ENCODE assay signal across 9 mouse cellular contexts in the genomic region with DNA sequence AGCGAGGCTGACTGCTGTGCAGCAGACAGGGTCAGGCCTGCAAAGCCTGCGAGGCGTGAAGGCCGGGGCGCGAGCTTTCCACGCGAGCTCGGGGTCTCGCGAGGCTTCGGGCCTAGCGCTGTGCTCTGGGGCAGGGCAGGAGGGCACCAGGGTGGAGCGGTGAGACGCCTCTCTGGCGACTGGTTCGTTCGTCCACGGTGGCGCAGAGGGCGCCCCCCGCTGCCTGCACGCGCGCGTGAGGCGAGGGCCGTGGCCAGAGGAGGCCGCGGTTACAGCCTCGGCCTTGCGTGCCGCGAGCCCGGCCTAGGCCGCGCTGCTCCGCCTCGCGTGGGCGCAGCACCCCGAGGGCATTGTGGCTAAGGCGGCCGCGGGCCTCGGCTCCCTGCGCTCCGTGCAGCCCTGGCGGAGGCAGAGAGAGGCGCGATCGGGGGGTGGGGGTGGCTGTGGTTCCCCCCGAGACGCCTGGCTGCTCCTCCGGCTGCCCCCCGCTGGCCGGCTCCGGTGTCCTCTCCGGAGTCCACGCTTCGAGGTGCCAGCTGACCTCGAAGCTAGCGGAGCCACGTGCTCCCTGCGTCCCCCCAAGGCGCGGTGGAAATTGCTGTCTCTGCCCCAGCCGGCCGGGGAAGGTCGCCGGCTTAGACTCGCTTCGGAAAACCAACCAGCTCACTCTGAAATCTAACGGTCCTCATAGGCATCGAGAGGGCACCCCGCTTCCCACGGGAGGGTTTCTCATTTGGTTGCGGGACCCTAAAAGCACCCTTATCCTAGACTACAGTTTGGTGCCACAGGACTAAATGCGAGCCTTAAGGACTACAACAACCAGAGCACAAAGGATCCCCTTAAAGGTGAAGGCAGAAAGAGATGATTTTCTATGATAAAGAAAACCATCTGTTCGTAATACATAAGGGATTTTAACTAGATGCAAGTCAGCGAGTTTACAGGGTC. TPM values are rescaled to one million over a fixed set of nuclear protein-coding genes. Genes with fewer than 3 reads are reported as not detected.
A peak's percentile ranks its signal among the peaks of the same experiment; 100 is the strongest.
DNase-seq lines count a peak whose midpoint lies in the region; ATAC-seq and TF ChIP-seq lines count a peak whose summit lies in the region.
"Had no signal": no experiment of that assay in that cellular context is flagged by ENCODE, and none has a peak within 500 bp of the region (broad histone marks: within the 10 kb centered on the region; RNA-seq: fewer than 3 reads in every experiment).

No protein-coding gene starts in this region.

- H3K4me1 ChIP-seq in limb, embryonic 12.5 days (replicated peaks) = peaks cover 26% of the 10 kb centered on the region
- 0 out of 2 replicates have a peak, but pooled peaks cover 4% of the 10 kb centered on the region for H3K4me1 ChIP-seq in stomach, postnatal 0 days (replicated peaks; ENCODE audit: control insufficient read depth, insufficient read depth)

- H3K4me2 ChIP-seq in limb, embryonic 12.5 days = peak overlapping the region; percentile 59
- peak overlapping the region; percentile 29 for H3K4me2 ChIP-seq in stomach, postnatal 0 days (replicated peaks; ENCODE audit: low read depth)

- H3K4me3 ChIP-seq in limb, embryonic 12.5 days (replicated peaks) = peak overlapping the region; percentile 33
- peak overlapping the region; percentile 24 for H3K4me3 ChIP-seq in stomach, postnatal 0 days (ENCODE audit: low read depth, low read length)

- ATAC-seq in limb, embryonic 12.5 days (ENCODE audit: insufficient number of reproducible peaks, insufficient read depth, low FRiP score, low TSS enrichment, low read depth) = no peak
- peak; percentile 38; the same call in 1 of the 2 replicates for ATAC-seq in stomach, postnatal 0 days (ENCODE audit: low FRiP score, low TSS enrichment)

- peak; percentile 34 for DNase-seq in adrenal gland, postnatal 14 days
- DNase-seq in adrenal gland, adult 2 months = no peak
- DNase-seq in lung, postnatal 10 days = peak; percentile 19
- DNase-seq in lung, postnatal 25 days (ENCODE audit: low spot score) = no peak
- no peak for DNase-seq in stomach, postnatal 0 days (ENCODE audit: low spot score)
- DNase-seq in thymus, adult 18-20 months = no peak
- DNase-seq in layer of hippocampus, postnatal 14 days (ENCODE audit: low spot score in 2 of 2) = no peak

- H3K9ac ChIP-seq in limb, embryonic 12.5 days (replicated peaks) = peak overlapping the region; percentile 31; the same call in 1 of the 2 replicates
- H3K9ac ChIP-seq in stomach, postnatal 0 days (ENCODE audit: low read length) = no peak overlapping the region

- no peak for TF ChIP-seq CTCF in stomach, postnatal 0 days (IDR thresholded peaks at IDR 0.05; ENCODE audit: low read depth)

- no peaks in the 10 kb centered on the region for H3K9me3 ChIP-seq in limb, embryonic 12.5 days
- no peaks in the 10 kb centered on the region for H3K9me3 ChIP-seq in stomach, postnatal 0 days (ENCODE audit: control insufficient read depth, low read length)

- WGBS in limb, embryonic 12.5 days = 1% methylated on average over 81 of the region's 81 CpGs
- 3% methylated on average over 44 of the region's 81 CpGs for WGBS in stomach, postnatal 0 days

- peaks cover 84% of the 10 kb centered on the region for H3K27me3 ChIP-seq in limb, embryonic 12.5 days
- peaks cover 37% of the 10 kb centered on the region for H3K27me3 ChIP-seq in stomach, postnatal 0 days (ENCODE audit: control insufficient read depth, insufficient read depth, low read length)

- no peaks in the 10 kb centered on the region for H3K36me3 ChIP-seq in limb, embryonic 12.5 days
- H3K36me3 ChIP-seq in stomach, postnatal 0 days (ENCODE audit: control insufficient read depth, insufficient read depth, low read length) = no peaks in the 10 kb centered on the region

- TF ChIP-seq EP300 in stomach, postnatal 0 days (optimal IDR thresholded peaks at IDR 0.05) = no peak

- no peak overlapping the region for H3K27ac ChIP-seq in limb, embryonic 12.5 days
- no peak overlapping the region for H3K27ac ChIP-seq in stomach, postnatal 0 days (replicated peaks)

RNA-seq across cellular contexts. Expression of a gene that starts 10.2 kb away (rescaled TPM):
- not detected in 2 replicates for total RNA-seq in adrenal gland, postnatal 14 days (2021)
- total RNA-seq in adrenal gland, adult 2 months (2021) = not detected
- not detected in 2 replicates for polyA plus RNA-seq in adrenal gland, adult 2 months (2012; rRNA removed)
- not detected in 2 replicates for polyA plus RNA-seq in limb, embryonic 12.5 days (2016; fragmentation: Nextera tagmentation; extraction: Ambion mirVana)
- not detected in 2 replicates for polyA plus RNA-seq in stomach, postnatal 0 days (2015; fragmentation: Nextera tagmentation; extraction: Ambion mirVana)
- not detected for total RNA-seq in layer of hippocampus, postnatal 14 days (2021)
- polyA plus RNA-seq: liver, embryonic 16.5 days had no signal

Comparison
In these comparisons a context has a peak if more than half of its experiments do, and no peak if none do; other contexts are left out.
1. DNase-seq: peak in adrenal gland, postnatal 14 days (single experiment) and lung, postnatal 10 days (single experiment); none in adrenal gland, adult 2 months (single experiment), lung, postnatal 25 days (single experiment), stomach, postnatal 0 days (single experiment), thymus, adult 18-20 months (0 of 2) and layer of hippocampus, postnatal 14 days (0 of 2).